Mouse (Mus musculus) G1E (cell line): ENCODE data around the gene Cracr2b.
A peak's percentile ranks its signal among the peaks of the same experiment; 100 is the strongest.

Experiments used
- CTCF ChIP-seq: IDR thresholded peaks from 2 replicates; pipeline ENCODE4 v1.5.1; 2012; ENCODE audit warnings: low read depth, low read length, inconsistent platforms, mixed read lengths
- GATA1 ChIP-seq: IDR thresholded peaks from 2 replicates; pipeline ENCODE4 v1.6.1; 2012; ENCODE audit warnings: borderline replicate concordance, low read length, inconsistent platforms, mixed read lengths
- POLR2AphosphoS5 ChIP-seq: IDR thresholded peaks from 2 replicates; pipeline ENCODE4 v1.6.1; 2012; ENCODE audit warnings: low read depth, low read length, inconsistent platforms; ENCODE audit not compliant: insufficient replicate concordance

DNA sequence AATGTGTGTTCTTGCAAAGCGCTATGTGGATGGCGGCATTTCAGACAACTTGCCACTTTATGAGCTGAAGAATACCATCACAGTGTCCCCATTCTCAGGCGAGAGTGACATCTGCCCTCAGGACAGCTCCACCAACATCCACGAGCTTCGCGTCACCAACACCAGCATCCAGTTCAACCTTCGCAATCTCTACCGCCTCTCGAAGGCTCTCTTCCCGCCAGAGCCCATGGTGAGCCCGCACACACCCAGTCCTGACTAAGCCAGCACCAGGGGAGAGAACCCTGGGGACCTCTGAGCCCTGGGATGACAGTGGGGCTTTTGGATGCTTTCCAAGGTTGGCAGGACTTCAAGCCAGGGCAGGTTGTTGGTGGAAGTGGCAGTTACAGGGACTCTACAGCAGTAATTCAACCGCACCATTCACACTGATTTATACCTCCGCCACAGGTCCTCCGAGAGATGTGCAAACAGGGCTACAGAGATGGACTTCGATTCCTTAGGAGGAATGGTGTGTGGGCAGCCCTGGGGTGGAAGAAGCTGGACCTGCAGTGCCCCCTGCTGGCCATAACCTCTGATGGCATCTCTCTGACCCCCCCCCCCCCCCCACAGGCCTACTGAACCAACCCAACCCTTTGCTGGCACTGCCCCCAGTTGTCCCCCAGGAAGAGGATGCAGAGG is 2.8 kb upstream of the Cracr2b start:
- TF ChIP-seq CTCF (peak; percentile 23; the same call in 1 of the 2 replicates), GATA1 (no peak), POLR2AphosphoS5 (no peak)
